Mouse (Mus musculus): ENCODE results near the gene Tln1.

DNA sequence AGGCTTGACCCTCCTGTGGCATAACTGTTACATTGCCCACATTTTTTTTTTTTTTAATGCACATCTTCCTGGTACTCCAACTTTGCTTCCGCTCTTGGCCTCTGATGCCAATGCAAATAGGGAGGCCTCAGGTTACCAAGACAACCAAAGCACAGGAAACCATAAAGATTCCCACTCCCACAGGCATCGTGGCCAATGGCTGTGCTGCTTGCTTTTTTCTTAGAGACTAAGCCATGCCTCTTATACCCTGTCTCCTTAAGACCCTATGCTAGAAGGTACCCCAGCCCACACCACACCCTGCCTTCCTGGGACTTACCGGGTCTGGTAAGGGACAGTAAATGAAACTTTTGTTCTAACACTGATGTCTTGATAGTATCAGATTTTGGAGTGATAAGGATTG lies 31.0 kb upstream of the Tln1 start:
- TF ChIP-seq CTCF (IDR thresholded peaks at IDR 0.05; ENCODE audit: low read depth, low read length) (no peak), POLR2A (IDR thresholded peaks at IDR 0.05; ENCODE audit: extremely low read depth, insufficient read depth, low read length) (no peak)
